Mouse (Mus musculus) midbrain, embryonic 15.5 days (tissue): Measurements from ENCODE around the gene Rpap3. TPM values are rescaled to one million over a fixed set of nuclear protein-coding genes. Genes with fewer than 3 reads are reported as not detected.
A peak's percentile ranks its signal among the peaks of the same experiment; 100 is the strongest.

Experiments used
- ATAC-seq: fragments of 200-750 bp; cut with Nextera tagmentation; replicated peaks from 2 replicates; pipeline ENCODE4 v1.8.0; 2017; ENCODE audit warnings: moderate TSS enrichment
- H3K27ac ChIP-seq: fragments of 300-500 bp; sonication (generic); 2 replicates; pipeline ENCODE4 v1.5.1; 2015; ENCODE audit warnings: mild to moderate bottlenecking, inconsistent platforms
- H3K27me3 ChIP-seq: fragments of 300-500 bp; sonication (generic); replicated peaks from 2 replicates; pipeline ENCODE4 v1.6.1; 2015; ENCODE audit warnings: inconsistent platforms
- H3K36me3 ChIP-seq: fragments of 300-500 bp; sonication (generic); replicated peaks from 2 replicates; pipeline ENCODE4 v1.6.1; 2015; ENCODE audit warnings: inconsistent platforms
- H3K4me1 ChIP-seq: fragments of 300-500 bp; sonication (generic); 2 replicates; pipeline ENCODE4 v1.6.1; 2015; ENCODE audit warnings: inconsistent platforms
- H3K4me2 ChIP-seq: fragments of 300-500 bp; sonication (generic); 2 replicates; pipeline ENCODE4 v1.6.1; 2015; ENCODE audit warnings: inconsistent platforms, mild to moderate bottlenecking, moderate library complexity
- H3K4me3 ChIP-seq: fragments of 300-500 bp; sonication (generic); 2 replicates; pipeline ENCODE4 v1.5.1; 2015; ENCODE audit warnings: mild to moderate bottlenecking, inconsistent platforms
- H3K9ac ChIP-seq: fragments of 300-500 bp; sonication (generic); 2 replicates; pipeline ENCODE4 v1.6.1; 2015; ENCODE audit warnings: mild to moderate bottlenecking, inconsistent platforms
- H3K9me3 ChIP-seq: fragments of 300-500 bp; sonication (generic); 2 replicates; pipeline ENCODE4 v1.6.1; 2016; ENCODE audit warnings: inconsistent platforms
- WGBS: fragments of 180-500 bp; shearing (Covaris S2); methylation state at CpG from one replicate; pipeline ENCODE4 v1.1.7; 2015; ENCODE audit warnings: mixed read lengths; 5-methylcytosine and 5-hydroxymethylcytosine counted together
- polyA plus RNA-seq: library from polyadenylated mRNA; unstranded; fragments of >200 nt; fragmentation: Nextera tagmentation; extraction: Ambion mirVana; gene quantifications from 2 replicates; pipeline ENCODE4 v1.2.1, GENCODE M21; 2015

The Rpap3 gene
- 31.1 and 33.7 TPM in 2 replicates for polyA plus RNA-seq

DNA sequence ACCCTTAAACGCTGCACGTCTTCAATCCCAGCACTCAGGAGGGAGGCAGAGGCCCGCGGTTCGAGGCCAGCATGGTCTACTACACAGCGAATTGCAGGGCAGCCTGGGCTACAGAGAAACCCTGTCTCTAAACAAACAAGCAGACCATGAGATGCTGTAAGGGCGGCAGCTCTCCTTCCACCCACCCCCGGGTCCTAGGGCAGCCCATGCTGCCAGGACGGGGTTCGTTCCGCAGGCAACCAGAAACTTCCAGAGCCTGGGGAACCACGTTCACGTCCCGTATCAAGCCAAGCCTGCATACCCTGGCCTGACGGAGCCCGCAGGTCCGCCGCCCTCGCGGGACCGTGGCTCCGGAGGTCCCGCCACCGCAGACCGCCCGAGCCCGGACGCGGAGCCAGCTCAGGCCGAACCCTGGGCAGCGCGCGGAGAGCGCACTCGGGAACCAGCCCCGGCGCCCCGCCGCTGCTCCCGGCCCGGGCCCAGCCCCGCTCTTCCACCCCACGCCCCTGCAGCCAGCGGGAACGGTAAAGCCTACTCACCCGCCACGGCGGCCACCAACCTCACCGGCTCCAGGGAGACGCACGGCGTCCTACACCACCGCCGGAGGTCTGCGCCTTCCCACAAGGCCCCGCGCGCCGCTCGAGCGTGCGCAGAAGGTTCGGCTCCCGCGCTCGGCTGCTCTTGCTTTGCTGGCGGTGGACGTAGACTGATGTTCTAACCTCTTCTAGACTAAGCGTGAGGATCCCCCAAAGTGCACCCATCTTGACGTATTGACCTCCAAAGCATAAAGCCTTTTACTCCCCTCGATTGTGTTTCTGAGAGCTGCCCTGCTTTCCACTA lies at the start of gene Rpap3:
Gene Rpap3 (minus strand): TSS at position 615 of the 840 bp plus-strand sequence.
- Histone ChIP-seq H3K9me3 (no peaks in the 10 kb centered on the region), H3K27me3 (no peaks in the 10 kb centered on the region), H3K4me3 (peak within 1 kb of the TSS; percentile 68), H3K36me3 (peaks cover 14% of the 10 kb centered on the region), H3K9ac (peak within 1 kb of the TSS; percentile 80), H3K27ac (peak within 1 kb of the TSS; percentile 59), H3K4me2 (peak within 1 kb of the TSS; percentile 87), H3K4me1 (peaks cover 14% of the 10 kb centered on the region)
- ATAC-seq, result peak; percentile 95
- under 1% methylated on average over 70 of the region's 71 CpGs for WGBS

DNA sequence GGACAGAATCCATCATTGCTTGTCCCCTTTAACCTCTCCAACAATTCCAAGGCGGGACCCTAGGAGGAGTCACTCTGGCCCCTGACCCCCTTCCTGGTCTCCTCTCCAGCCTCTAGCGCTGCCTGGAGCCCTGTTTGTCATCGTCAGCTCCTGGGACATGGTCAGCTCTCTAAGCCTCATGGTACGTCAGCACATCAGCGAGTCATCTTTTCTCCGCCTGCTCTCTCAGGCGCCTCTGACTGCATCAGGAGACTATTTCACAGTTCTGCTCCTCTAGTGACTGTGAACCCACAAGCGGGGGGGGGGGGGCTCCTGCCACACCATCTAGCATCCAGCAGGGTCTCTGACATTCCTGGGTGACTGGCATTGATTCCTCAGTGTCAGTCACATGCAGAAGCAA lies 49.7 kb upstream of the Rpap3 start:
- 44% methylated on average over 8 of the region's 8 CpGs for WGBS
- Histone ChIP-seq H3K36me3 (no peaks in the 10 kb centered on the region; the same call in 1 of the 2 replicates), H3K27ac (no peak overlapping the region), H3K27me3 (0 out of 2 replicates have a peak, but pooled peaks cover 3% of the 10 kb centered on the region), H3K9me3 (no peaks in the 10 kb centered on the region), H3K4me2 (no peak overlapping the region), H3K4me3 (no peak overlapping the region), H3K9ac (no peak overlapping the region), H3K4me1 (peaks cover 15% of the 10 kb centered on the region; the same call in 1 of the 2 replicates)
- ATAC-seq, result no peak

DNA sequence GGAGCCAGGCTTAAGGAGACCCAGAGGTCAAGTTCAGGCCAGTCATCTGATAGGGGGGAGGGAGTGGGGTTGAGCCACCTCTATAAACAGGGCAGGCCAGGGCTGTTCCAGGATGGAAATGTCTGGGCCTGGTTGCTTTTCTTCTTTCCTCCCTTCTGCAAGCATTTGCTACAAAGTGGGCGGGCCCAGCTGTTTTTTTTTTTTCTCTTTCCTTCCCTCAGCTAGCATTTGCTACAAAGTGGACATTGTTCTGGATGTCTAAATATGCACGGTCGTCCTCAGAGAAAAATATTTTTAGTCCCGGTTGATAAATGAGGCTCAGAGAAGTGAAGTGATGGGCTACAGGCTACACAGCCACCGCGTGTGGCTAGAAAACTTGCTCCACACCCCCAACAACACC lies 48.9 kb upstream of the Rpap3 start:
- 75% methylated on average over 6 of the region's 6 CpGs for WGBS
- H3K4me3 ChIP-seq, result no peak overlapping the region
- no peak overlapping the region for H3K27ac ChIP-seq
- no peak overlapping the region for H3K9ac ChIP-seq
- no peak for ATAC-seq
- no peaks in the 10 kb centered on the region for H3K9me3 ChIP-seq
- H3K27me3 ChIP-seq, result no peaks in the 10 kb centered on the region
- H3K36me3 ChIP-seq, result no peaks in the 10 kb centered on the region; the same call in 1 of the 2 replicates
- H3K4me2 ChIP-seq, result no peak overlapping the region
- peaks cover 18% of the 10 kb centered on the region; the same call in 1 of the 2 replicates for H3K4me1 ChIP-seq

DNA sequence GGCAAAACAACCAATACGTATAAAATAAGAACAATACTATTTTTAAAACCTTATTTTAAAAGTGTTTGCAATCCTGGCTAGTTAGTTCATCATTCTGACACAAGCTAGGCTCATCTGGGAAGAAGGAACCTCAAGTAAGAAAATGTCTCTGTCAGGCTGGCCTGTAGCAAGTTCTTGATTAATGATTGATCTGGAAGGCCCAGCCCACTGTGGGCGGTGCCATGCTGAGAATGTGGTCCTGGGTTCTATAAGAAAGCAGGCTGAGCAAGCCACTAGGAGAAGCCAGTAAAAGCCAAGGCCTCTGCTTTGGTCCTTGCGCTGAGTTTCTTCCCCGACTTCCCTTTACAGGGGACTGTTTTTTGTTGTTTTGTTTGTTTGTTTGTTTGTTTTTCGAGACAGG lies 46.9 kb upstream of the Rpap3 start:
- no peak for ATAC-seq
- Histone ChIP-seq H3K4me3 (no peak overlapping the region), H3K4me1 (peaks cover 18% of the 10 kb centered on the region; the same call in 1 of the 2 replicates), H3K4me2 (no peak overlapping the region), H3K9ac (no peak overlapping the region), H3K27ac (no peak overlapping the region), H3K36me3 (no peaks in the 10 kb centered on the region), H3K9me3 (no peaks in the 10 kb centered on the region), H3K27me3 (no peaks in the 10 kb centered on the region)
- WGBS, result 99% methylated on average over 5 of the region's 5 CpGs

DNA sequence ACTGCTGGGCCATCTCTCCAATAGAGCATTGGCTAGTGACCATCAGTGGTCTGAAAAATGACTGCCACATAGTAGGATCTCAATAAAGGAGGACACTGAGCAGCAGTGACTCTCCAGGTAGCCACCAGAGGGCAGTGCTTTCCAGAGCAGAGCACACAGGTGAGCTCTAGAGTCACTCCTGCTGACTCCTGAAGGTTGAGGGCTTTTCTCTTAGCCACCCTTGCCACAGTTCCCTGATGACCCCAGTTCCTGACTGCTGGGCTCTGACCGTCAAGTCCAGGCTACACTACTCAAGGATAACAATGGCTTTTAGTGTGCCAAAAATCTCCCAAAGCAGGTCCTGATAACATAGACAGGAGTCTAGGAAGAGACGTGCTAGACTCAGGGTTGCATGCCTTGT lies 46.1 kb upstream of the Rpap3 start:
- Histone ChIP-seq H3K9me3 (no peaks in the 10 kb centered on the region), H3K4me1 (peaks cover 18% of the 10 kb centered on the region; the same call in 1 of the 2 replicates), H3K36me3 (no peaks in the 10 kb centered on the region), H3K9ac (no peak overlapping the region), H3K27ac (no peak overlapping the region), H3K4me3 (no peak overlapping the region), H3K4me2 (no peak overlapping the region), H3K27me3 (0 out of 2 replicates have a peak, but pooled peaks cover 5% of the 10 kb centered on the region)
- WGBS, result 84% methylated on average over 2 of the region's 2 CpGs
- ATAC-seq, result no peak

DNA sequence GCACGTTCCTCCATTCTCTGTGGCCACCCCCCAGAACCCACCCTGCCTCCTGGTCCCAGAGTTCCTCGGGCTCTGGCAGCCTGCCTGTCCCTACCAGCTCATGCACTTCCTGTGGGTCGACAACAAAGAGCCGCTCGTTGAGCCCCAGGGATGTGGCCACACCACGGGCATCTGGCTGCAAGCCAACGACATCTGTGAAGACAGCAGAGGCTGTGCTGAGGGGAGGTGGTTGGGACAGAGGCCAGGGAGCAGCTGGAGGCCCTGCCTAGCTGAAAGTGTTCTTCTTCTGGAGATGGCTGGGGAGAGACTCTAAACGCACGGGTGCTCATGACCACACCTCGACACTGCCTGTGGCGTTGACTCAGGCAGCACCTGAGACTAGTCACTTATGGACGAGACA lies 45.1 kb upstream of the Rpap3 start:
- H3K4me2 ChIP-seq, result no peak overlapping the region

DNA sequence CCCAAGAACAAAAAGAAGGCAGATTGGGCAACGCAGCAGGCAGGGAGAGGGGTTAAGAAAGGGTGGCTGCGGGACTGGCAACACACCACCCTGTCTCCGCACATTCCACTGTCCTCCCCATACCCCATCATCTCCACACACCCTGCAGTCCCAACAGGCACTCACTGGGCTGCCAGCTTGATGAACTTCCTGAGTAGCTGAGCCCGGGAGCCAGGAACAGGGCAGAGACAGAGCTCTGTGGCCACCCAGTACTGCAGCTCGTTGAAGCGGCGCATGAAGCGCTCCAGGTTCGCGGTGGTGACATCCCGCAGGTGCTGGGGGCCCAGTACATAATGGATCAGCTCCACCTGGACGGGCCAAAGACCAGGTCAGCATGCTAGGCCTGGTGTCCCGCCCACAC lies 44.2 kb upstream of the Rpap3 start:
- Histone ChIP-seq H3K27me3 (0 out of 2 replicates have a peak, but pooled peaks cover 5% of the 10 kb centered on the region), H3K9me3 (no peaks in the 10 kb centered on the region), H3K9ac (no peak overlapping the region), H3K4me3 (no peak overlapping the region), H3K4me1 (peaks cover 15% of the 10 kb centered on the region; the same call in 1 of the 2 replicates), H3K4me2 (no peak overlapping the region), H3K36me3 (no peaks in the 10 kb centered on the region), H3K27ac (no peak overlapping the region)
- no peak; the same call in 1 of the 2 replicates for ATAC-seq
- WGBS, result 91% methylated on average over 13 of the region's 13 CpGs

More for the DNA sequence above, 45.1 kb upstream of the Rpap3 start:
- H3K9ac ChIP-seq, result no peak overlapping the region
- 21% methylated on average over 12 of the region's 12 CpGs for WGBS
- H3K4me1 ChIP-seq, result peaks cover 16% of the 10 kb centered on the region; the same call in 1 of the 2 replicates
- peak; percentile 79 for ATAC-seq
- H3K27ac ChIP-seq, result no peak overlapping the region
- no peak overlapping the region for H3K4me3 ChIP-seq
- H3K9me3 ChIP-seq, result no peaks in the 10 kb centered on the region
- H3K27me3 ChIP-seq, result 0 out of 2 replicates have a peak, but pooled peaks cover 5% of the 10 kb centered on the region
- H3K36me3 ChIP-seq, result no peaks in the 10 kb centered on the region

DNA sequence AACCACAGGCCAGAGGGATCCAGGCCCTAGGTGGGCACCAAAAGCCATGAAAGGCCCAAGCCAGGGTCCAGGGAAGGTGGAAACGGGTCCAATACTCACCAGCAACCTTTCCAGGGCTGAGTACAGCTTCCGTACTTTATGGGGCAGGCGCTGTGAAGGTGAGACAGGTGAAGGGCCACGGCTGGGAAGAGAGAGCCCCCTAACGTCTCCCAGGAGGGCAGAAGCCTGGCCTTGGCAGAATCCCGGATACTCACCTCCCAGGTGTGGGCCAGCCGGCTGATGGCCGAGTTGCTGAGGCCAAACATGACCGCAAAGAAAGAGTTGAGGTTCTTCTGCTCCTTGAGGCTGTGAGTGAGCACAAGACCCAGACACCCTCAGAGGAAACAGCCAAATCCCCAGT lies 43.8 kb upstream of the Rpap3 start:
- H3K4me1 ChIP-seq, result peaks cover 15% of the 10 kb centered on the region; the same call in 1 of the 2 replicates
- H3K27ac ChIP-seq, result no peak overlapping the region
- H3K9ac ChIP-seq, result no peak overlapping the region
- no peak for ATAC-seq
- no peak overlapping the region for H3K4me2 ChIP-seq
- no peaks in the 10 kb centered on the region for H3K9me3 ChIP-seq
- H3K27me3 ChIP-seq, result 0 out of 2 replicates have a peak, but pooled peaks cover 5% of the 10 kb centered on the region
- WGBS, result 94% methylated on average over 9 of the region's 9 CpGs
- H3K36me3 ChIP-seq, result no peaks in the 10 kb centered on the region
- no peak overlapping the region for H3K4me3 ChIP-seq

DNA sequence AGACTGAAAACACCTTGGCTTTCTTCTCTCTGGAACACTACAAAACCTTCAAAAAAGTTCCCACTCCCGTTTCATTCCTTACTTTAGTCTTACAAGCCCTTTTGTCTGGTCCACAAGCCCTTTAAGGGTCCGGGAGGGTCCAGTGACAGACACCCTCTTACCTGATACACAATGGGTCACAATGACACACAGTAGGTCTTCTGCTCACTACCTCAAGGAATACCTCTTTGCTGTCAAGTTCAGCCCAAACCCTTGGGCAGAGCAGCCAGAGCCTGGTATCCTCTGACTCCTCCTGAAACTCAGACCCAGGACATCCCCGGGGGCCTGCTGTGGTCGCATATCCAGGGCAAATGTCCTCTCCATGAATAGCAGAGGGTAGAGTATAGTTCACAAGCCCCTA lies 43.3 kb upstream of the Rpap3 start:
- Histone ChIP-seq H3K27ac (no peak overlapping the region), H3K9me3 (no peaks in the 10 kb centered on the region), H3K4me1 (peaks cover 15% of the 10 kb centered on the region; the same call in 1 of the 2 replicates), H3K4me3 (no peak overlapping the region), H3K9ac (no peak overlapping the region), H3K27me3 (0 out of 2 replicates have a peak, but pooled peaks cover 5% of the 10 kb centered on the region), H3K4me2 (no peak overlapping the region), H3K36me3 (no peaks in the 10 kb centered on the region)
- 87% methylated on average over 4 of the region's 4 CpGs for WGBS
- ATAC-seq, result no peak

DNA sequence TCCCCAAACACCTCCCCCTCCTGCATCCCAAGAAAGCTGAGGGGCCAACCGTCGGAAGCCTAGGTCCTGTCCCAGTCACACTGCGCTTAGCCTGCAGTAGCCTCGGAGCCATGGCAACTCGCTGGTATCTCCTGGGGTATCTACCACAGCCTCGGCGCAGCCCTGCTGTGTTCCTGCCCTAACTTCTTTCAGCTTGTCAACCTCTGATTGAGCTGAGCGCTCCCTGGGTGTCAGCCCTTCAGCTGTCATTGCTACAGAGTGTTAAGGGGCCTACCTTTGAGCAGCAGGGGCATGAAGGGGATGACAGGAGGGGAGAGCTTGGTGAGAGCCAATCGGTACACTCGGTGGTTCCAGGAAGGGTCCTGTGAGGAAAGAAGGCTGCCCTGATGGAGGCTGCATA lies 42.7 kb upstream of the Rpap3 start:
- H3K27ac ChIP-seq, result no peak overlapping the region
- H3K27me3 ChIP-seq, result 0 out of 2 replicates have a peak, but pooled peaks cover 5% of the 10 kb centered on the region
- no peak for ATAC-seq
- no peaks in the 10 kb centered on the region for H3K9me3 ChIP-seq
- H3K9ac ChIP-seq, result no peak overlapping the region
- 25% methylated on average over 10 of the region's 10 CpGs for WGBS
- no peak overlapping the region for H3K4me3 ChIP-seq
- no peaks in the 10 kb centered on the region for H3K36me3 ChIP-seq
- H3K4me1 ChIP-seq, result peaks cover 15% of the 10 kb centered on the region; the same call in 1 of the 2 replicates
- no peak overlapping the region for H3K4me2 ChIP-seq

DNA sequence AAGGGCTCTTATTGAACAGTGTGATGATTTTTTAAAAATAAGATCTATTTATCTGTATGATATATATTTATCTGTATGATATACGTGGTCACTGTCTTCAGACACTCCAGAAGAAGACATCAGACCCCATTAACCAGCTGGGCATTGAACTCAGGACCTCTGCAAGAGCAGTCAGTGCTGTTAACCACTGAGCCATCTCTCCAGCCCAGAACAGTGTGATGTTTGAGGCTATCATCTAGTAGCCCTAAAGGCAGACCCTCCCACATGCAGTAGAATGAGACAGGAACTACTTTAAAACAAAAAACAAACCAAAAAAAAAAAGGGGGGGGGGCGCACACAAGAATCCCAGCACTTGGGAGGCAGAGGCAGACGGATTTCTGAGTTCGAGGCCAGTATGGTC lies 41.9 kb upstream of the Rpap3 start:
- no peaks in the 10 kb centered on the region for H3K36me3 ChIP-seq
- H3K4me2 ChIP-seq, result no peak overlapping the region
- 86% methylated on average over 4 of the region's 4 CpGs for WGBS
- no peak overlapping the region for H3K27ac ChIP-seq
- no peak overlapping the region for H3K9ac ChIP-seq
- 0 out of 2 replicates have a peak, but pooled peaks cover 5% of the 10 kb centered on the region for H3K27me3 ChIP-seq
- H3K9me3 ChIP-seq, result no peaks in the 10 kb centered on the region
- no peak overlapping the region for H3K4me3 ChIP-seq
- ATAC-seq, result no peak
- peaks cover 16% of the 10 kb centered on the region; the same call in 1 of the 2 replicates for H3K4me1 ChIP-seq

DNA sequence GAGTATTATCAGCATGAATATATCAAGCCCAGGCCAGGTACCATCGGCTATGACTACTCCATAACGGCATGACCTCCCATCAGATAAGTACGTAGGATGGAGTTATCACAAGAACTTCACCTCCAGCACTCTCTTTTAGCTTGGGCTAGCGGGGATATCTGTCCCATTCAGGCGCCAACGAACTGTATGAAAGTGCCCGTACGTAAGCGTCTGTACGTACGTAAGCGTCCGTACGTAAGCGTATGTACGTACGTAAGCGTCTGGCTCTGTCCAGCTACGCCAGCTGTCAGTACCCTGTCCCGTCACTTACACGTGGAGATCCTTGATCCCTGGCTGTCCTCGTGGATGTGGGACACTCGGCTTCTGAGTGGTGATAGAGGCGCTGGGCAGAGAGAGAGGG lies 41.1 kb upstream of the Rpap3 start:
- H3K4me1 ChIP-seq, result peaks cover 22% of the 10 kb centered on the region; the same call in 1 of the 2 replicates
- no peaks in the 10 kb centered on the region for H3K36me3 ChIP-seq
- 0 out of 2 replicates have a peak, but pooled peaks cover 5% of the 10 kb centered on the region for H3K27me3 ChIP-seq
- ATAC-seq, result no peak
- H3K4me3 ChIP-seq, result no peak overlapping the region
- no peak overlapping the region for H3K4me2 ChIP-seq
- H3K9me3 ChIP-seq, result no peaks in the 10 kb centered on the region
- no peak overlapping the region for H3K27ac ChIP-seq
- no peak overlapping the region for H3K9ac ChIP-seq
- WGBS, result 96% methylated on average over 24 of the region's 24 CpGs
